Mouse (Mus musculus) gastrocnemius, adult 18-20 months (tissue): Measurements from ENCODE around the gene Slc20a1. TPM values are rescaled to one million over a fixed set of nuclear protein-coding genes. Genes with fewer than 3 reads are reported as not detected.
A peak's percentile ranks its signal among the peaks of the same experiment; 100 is the strongest.

Experiments used
- DNase-seq: peaks from one replicate; pipeline ENCODE4 v3.0.0; 2021; ENCODE audit warnings: low spot score
- long read RNA-seq, 2 experiments: library from polyadenylated mRNA; stranded (forward); transcript quantifications; one replicate each; pipeline ENCODE4 v2.0.0; 2021
- total RNA-seq, 2 experiments: library from RNA; stranded (reverse); gene quantifications; 2 replicates each; pipeline ENCODE4 v1.2.3; 2021

The Slc20a1 gene
- 10 to 100 TPM; 11.3 to 21.8 TPM for total RNA-seq
- long read RNA-seq, experiment 1, partial matches to known transcripts: 1 of 2 reads
- long read RNA-seq, experiment 1, other reads (novel, unspliced or antisense): 0 of 2 reads
- long read RNA-seq, experiment 2, partial matches to known transcripts: 0 of 3 reads
- long read RNA-seq, experiment 2, other reads (novel, unspliced or antisense): 1 of 3 reads

GRCm38 (mm10) chr2:129198436-129199327 is at the start of gene Slc20a1:
Gene Slc20a1, plus strand, starts transcription at chr2:129198764.
- peak; percentile 99 for DNase-seq

- no peak for DNase-seq
Observed at GRCm38 (mm10) chr2:129148836-129149235, 49.7 kb upstream of the Slc20a1 start.

- DNase-seq: no peak
Observed at GRCm38 (mm10) chr2:129150386-129150785, 48.2 kb upstream of the Slc20a1 start.

GRCm38 (mm10) chr2:129151111-129151510 is 47.5 kb upstream of the Slc20a1 start:
- DNase-seq: no peak

GRCm38 (mm10) chr2:129152751-129153150 is 45.8 kb upstream of the Slc20a1 start:
- DNase-seq: no peak

- DNase-seq: no peak
Observed at GRCm38 (mm10) chr2:129164815-129165214, 33.7 kb upstream of the Slc20a1 start.

GRCm38 (mm10) chr2:129166466-129167463 is 31.8 kb upstream of the Slc20a1 start:
- DNase-seq: no peak

- no peak for DNase-seq
Observed at GRCm38 (mm10) chr2:129173386-129173785, 25.2 kb upstream of the Slc20a1 start.

GRCm38 (mm10) chr2:129174474-129174873 is 24.1 kb upstream of the Slc20a1 start:
- peak; percentile 44 for DNase-seq

- DNase-seq: no peak
Observed at GRCm38 (mm10) chr2:129175636-129176035, 22.9 kb upstream of the Slc20a1 start.

- no peak for DNase-seq
Observed at GRCm38 (mm10) chr2:129176676-129177420, 21.7 kb upstream of the Slc20a1 start.

- no peak for DNase-seq
Observed at GRCm38 (mm10) chr2:129177661-129178060, 20.9 kb upstream of the Slc20a1 start.

GRCm38 (mm10) chr2:129178182-129178908 is 20.2 kb upstream of the Slc20a1 start:
- DNase-seq: no peak

GRCm38 (mm10) chr2:129179946-129180853 is 18.4 kb upstream of the Slc20a1 start:
- no peak for DNase-seq

GRCm38 (mm10) chr2:129181509-129181908 is 17.1 kb upstream of the Slc20a1 start:
- no peak for DNase-seq

GRCm38 (mm10) chr2:129182412-129182811 is 16.2 kb upstream of the Slc20a1 start:
- DNase-seq: no peak

GRCm38 (mm10) chr2:129183561-129184031 is 15.0 kb upstream of the Slc20a1 start:
- no peak for DNase-seq

GRCm38 (mm10) chr2:129184853-129185252 is 13.7 kb upstream of the Slc20a1 start:
- DNase-seq: no peak
